Mouse (Mus musculus): ENCODE measurements around the gene Spata21. TPM values are rescaled to one million over a fixed set of nuclear protein-coding genes. Genes with fewer than 3 reads are reported as not detected.
"Not testable (repeated sequence)": the region's sequence is repeated elsewhere in the genome, so short reads cannot be mapped to it uniquely, and the experiment has no call there.

Gene Spata21
- total RNA-seq, 2 experiments from 2014 or later, result 0.26 to 0.61 TPM

DNA sequence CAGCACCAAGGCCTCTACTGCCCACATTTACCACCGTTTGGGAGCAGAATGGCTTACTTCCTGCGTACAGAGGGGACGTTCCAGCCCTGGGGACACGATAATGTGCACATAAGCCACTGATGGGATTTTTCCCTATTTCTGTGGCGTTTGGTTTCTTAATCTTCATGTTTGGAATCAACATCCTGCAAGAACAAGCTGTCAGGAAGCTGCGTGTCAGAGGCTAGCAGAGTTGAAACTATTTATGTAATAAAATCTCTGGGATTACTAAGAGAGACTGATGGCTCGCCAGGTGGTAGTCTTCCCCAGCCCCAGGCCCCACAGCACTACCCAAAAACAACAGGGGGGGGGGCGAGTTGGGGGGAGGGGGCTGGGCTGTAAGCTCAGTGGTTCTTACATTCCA, 45.1 kb downstream of the Spata21 start:
- no peak for TF ChIP-seq CTCF (IDR thresholded peaks at IDR 0.05)
- no peak for DNase-seq (ENCODE audit: extremely low spot score in 1 of 2, low spot score in 2 of 2)
- no peak overlapping the region for H3K4me3 ChIP-seq
- no peak overlapping the region for H3K27ac ChIP-seq
- intact Hi-C loops (cut with DNase I), result no loop called here

DNA sequence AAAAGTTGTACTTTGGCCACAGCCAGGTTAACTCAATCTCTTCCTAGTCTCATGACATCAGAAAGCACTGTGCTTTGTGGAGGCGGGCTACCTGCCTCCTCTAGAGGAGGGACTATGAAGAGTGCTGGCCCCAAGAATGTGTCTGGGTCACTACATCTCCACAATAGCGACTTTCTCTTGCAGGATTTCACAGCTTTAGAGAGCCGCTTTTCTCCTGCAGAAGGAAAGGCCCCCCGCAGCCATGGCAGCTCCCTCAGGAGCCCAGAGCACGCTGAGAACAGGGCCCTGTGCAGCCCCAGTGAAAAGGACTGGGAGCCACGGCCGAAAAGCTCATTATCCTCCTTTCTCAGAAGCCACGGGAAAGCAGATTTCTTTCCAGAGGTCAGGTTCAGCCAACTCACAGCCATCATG, 45.9 kb downstream of the Spata21 start:
- no peak for TF ChIP-seq CTCF (IDR thresholded peaks at IDR 0.05)
- no peak for DNase-seq (ENCODE audit: extremely low spot score in 1 of 2, low spot score in 2 of 2)

DNA sequence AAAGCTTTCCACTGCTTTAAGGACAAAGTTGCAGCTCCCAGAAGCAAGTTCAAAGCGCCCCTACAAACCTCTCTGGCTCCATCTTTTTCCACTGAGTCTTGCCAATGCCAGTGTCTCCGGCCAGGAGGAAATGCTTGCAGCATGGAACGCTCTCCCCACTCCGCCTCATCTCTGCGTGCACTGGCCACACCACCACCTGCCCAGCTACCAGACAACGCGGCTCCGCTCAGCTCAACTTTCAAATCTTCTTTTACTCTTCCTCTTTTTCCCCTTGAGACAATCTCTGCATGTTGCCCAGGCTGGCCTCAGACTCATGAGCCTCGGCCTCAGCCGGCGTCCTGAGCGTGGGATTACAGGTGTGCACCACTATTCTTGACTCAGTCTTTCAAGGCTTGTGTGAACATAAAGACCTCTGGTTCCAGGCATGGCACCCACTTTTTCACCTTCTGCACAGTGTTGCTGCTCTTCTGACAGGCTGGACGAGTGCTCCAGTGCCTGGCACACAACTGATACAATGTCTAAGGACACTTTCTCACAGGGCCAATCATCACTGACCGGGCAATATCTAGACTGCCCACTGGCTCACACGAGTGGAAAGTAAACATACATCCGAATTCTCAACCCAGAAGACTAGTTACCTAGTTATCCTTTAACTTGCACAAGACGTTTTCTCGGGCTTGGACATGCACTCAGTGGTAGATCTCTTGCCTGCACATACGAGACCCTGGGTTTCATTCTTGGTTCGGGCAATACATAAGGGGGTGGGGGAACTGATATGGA, 46.8 kb downstream of the Spata21 start:
- H3K4me3 ChIP-seq, result no peak overlapping the region
- no peak for TF ChIP-seq CTCF (IDR thresholded peaks at IDR 0.05)
- intact Hi-C loops (cut with DNase I), result no loop called here
- DNase-seq (ENCODE audit: extremely low spot score in 1 of 2, low spot score in 2 of 2), result no peak
- peak overlapping the region; percentile 7 for H3K27ac ChIP-seq

More for the DNA sequence above, 45.9 kb downstream of the Spata21 start:
- Histone ChIP-seq H3K4me3 (no peak overlapping the region), H3K27ac (peak overlapping the region; percentile 7; the same call in 1 of the 2 replicates)
- intact Hi-C loops (cut with DNase I), result no loop called here

DNA sequence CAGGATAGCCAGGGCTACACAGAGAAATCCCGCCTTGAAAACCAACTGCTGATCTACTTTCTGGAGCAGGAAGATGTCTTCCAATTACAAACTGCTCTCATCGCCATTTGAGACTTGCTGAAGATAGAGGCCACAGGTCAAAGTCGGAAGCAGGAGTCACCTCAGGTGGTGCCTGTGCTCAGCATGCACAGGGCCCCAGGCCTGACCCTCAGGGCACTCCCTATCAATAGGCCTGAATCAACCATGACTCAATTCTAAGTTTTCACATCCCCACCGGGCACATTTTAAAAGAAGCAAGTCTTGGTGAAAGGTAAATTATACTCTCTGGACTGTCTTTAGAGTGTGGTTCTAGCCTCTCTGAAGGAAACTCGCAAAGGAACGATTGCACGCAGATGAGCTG, 48.0 kb downstream of the Spata21 start:
- DNase-seq (ENCODE audit: extremely low spot score in 1 of 2, low spot score in 2 of 2), result no peak
- intact Hi-C loops (cut with DNase I), result no loop called here
- TF ChIP-seq CTCF (IDR thresholded peaks at IDR 0.05), result no peak
- Histone ChIP-seq H3K27ac (no peak overlapping the region), H3K4me3 (no peak overlapping the region)

DNA sequence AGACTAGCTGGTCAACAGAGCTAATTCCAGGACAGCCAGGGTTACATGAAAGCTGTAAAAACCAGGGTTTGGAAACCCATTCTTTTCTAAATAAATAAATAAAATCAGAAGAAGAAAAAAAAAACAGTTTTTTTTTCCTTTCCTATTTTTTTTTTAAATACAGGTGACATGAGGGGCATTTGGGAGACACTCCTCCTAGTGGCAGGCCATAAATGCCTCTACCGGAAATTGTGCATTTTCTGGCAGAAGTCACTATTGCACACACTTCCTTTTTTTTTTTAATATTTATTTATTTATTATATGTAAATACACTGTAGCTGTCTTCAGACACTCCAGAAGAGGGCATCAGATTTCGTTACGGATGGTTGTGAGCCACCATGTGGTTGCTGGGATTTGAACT, 49.6 kb downstream of the Spata21 start:
- intact Hi-C loops (cut with DNase I); DNase-seq (ENCODE audit: extremely low spot score in 1 of 2, low spot score in 2 of 2); H3K4me3 ChIP-seq; H3K27ac ChIP-seq: not testable (repeated sequence)
- TF ChIP-seq CTCF (IDR thresholded peaks at IDR 0.05), result peak; percentile 22

DNA sequence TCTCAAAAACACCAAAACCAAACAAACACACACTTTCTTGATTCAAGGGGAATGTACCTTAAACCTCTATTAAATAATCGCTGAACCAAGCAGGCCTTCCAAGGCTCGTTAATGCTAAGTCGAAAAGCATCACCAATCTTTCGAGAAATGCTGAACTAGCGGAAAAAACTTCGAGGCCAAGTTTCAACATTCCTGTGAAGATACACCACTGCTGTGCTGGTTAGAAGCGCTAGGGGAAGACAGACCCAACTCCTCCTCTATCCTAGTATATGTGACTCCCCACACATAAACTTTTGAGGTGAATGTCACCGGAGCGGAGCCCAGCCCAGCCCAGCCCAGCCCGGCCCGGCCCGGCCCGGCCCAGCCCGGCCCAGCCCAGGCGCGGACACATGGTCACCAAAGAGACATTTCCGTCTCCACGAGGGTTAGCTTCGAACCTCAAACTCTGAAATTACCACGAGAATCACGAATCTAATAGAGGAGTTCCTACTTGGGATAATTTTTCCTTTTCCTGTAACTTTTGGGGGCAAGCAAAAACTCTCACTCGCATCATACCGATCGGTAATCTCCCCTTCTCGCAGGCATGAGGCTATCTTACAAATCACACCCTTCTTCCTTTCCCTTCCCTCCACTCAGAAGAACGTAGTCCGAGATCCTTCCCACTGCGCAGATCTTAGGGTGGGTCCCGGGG, 50.4 kb downstream of the Spata21 start:
- intact Hi-C loops (cut with DNase I), result no loop called here
- peak overlapping the region; percentile 95 for H3K4me3 ChIP-seq
- H3K27ac ChIP-seq, result peak overlapping the region; percentile 96
- DNase-seq (ENCODE audit: extremely low spot score in 1 of 2, low spot score in 2 of 2), result no peak
- TF ChIP-seq CTCF (IDR thresholded peaks at IDR 0.05), result no peak

DNA sequence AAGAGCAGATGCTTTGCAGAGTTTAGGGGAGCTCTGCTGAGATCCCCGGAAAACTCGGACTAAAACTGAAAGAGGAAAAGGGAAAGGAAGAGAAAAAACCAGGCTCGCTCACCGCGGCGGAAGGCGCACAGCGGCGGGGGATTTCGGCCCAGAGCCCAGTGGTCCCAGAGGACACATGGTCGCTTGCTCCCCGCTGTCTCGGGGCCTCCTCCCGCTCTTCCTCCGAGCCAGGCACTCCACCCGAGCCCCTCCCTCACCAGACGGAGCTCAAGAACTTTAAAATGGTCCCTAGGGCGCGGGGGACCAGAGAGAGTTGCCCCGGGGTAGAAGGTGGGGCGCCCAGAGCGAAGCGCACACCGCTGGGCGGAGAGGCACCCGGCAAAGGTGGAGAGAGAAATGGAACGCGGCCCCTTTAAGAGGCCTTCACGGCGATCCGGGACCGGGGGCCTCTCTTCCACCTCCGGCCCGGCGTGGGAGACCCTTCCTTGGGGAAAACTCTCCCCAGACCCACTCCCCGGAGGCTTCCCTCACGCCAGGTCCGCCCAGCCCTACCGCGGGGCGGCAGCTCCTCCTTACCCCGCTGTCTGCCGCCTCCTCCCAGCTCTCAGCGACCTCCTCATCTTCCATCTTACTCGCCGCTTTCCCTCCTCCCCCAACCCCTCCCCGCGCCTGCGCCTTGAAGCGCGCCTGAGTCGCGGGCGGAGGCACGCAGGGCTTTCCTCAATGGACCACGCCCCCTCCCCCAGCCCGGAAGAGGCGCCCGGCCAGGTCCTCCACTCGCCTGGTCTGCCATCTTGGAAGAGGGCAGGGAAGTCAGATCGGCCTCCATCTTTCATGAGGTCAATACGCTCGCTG, 51.2 kb downstream of the Spata21 start, which contains the start of gene Szrd1:
TSS of gene Szrd1 (minus strand) at position 660 of the 855 bp plus-strand sequence.
- H3K4me3 ChIP-seq, result peak within 1 kb of the TSS; percentile 95
- peak within 1 kb of the TSS; percentile 96 for H3K27ac ChIP-seq
- peak; percentile 99 for DNase-seq (ENCODE audit: extremely low spot score in 1 of 2, low spot score in 2 of 2)
- intact Hi-C loops (cut with DNase I), result no loop called here
- TF ChIP-seq CTCF (IDR thresholded peaks at IDR 0.05), result no peak

DNA sequence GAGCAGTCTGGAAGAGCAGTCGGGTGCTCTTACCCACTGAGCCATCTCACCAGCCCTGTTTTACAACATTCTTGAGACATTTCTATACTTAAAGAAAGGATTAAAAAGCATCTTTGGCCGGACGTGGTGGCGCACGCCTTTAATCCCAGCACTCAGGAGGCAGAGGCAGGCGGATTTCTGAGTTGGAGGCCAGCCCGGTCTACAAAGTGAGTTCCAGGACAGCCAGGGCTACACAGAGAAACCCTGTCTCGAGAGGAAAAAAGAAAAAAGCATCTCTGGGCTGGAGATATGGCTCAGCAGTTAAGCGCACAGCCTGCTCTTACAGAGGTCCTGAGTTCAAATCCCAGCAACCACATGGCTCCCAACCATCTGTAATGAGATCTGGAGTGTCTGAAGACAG, 52.2 kb downstream of the Spata21 start:
- DNase-seq (ENCODE audit: extremely low spot score in 1 of 2, low spot score in 2 of 2); H3K4me3 ChIP-seq; H3K27ac ChIP-seq: not testable (repeated sequence)
- intact Hi-C loops (cut with DNase I), result loop anchor here (5.0 to 10.0 kb wide), 2 partner anchors 127 to 404 kb away; no protein-coding TSS in a partner anchor

DNA sequence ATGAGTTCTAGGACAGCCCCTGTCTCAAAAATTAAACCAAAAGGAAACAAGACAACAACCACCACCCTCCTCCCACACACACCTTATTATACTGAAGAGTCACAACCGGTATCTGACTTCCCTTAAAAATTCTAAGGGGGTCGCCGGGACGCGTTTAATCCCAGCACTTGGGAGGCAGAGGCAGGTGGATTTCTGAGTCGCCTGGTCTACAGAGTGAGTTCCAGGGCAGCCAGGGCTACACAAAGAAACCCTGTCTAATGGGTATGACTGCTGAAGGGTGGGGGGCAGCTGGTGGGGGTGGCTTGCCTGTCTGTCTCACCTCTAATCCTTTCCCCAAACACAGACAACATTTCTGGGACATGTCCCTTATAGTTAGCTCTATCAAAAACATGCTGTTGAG, 52.8 kb downstream of the Spata21 start:
- no peak overlapping the region for H3K27ac ChIP-seq
- DNase-seq (ENCODE audit: extremely low spot score in 1 of 2, low spot score in 2 of 2), result no peak
- intact Hi-C loops (cut with DNase I), result loop anchor here (5.0 to 10.0 kb wide), 2 partner anchors 126 to 404 kb away; no protein-coding TSS in a partner anchor
- TF ChIP-seq CTCF (IDR thresholded peaks at IDR 0.05), result no peak
- no peak overlapping the region for H3K4me3 ChIP-seq

DNA sequence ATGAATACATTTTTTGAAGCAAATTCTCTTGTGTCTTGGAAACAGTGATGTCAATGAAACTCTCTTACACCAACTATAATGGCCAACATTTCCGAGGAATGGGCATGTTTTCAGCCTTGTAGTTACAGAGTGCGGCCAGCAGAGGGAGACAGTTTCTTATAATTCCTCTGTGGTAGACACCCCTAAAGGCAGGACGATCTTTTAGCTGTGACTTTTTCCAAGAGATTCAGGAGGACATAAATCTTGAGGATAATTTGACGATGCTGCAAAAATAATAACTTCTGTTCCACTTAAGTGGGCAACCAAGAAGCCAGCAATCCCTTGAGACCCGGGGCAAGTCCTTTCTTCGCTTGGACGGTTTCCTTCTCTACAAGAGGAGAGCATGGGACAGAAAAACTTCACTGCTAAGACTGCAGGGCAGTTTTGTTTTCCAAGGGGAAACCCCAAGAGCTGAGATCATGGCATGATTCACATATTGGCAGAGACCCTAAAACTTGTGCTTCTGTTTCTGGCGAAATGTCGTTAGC, 54.2 kb downstream of the Spata21 start:
- no peak overlapping the region for H3K4me3 ChIP-seq
- intact Hi-C loops (cut with DNase I), result loop anchor here (1.0 to 10.0 kb wide), 3 partner anchors 125 to 402 kb away; no protein-coding TSS in a partner anchor
- peak; percentile 75 to 82 for DNase-seq (ENCODE audit: extremely low spot score in 1 of 2, low spot score in 2 of 2)
- H3K27ac ChIP-seq, result no peak overlapping the region
- TF ChIP-seq CTCF (IDR thresholded peaks at IDR 0.05), result peak; percentile 97

DNA sequence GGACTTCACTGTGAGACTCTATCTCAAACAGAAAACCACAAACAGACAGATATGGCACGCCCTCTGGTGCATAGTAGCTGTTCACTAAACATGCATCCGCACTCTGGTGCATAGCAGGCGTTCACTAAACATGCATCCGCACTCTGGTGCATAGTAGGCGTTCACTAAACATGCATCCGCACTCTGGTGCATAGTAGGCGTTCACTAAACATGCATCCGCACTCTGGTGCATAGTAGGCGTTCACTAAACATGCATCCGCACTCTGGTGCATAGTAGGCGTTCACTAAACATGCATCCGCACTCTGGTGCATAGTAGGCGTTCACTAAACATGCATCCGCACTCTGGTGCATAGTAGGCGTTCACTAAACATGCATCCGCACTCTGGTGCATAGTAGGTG, 57.0 kb downstream of the Spata21 start:
- DNase-seq (ENCODE audit: extremely low spot score in 1 of 2, low spot score in 2 of 2); H3K27ac ChIP-seq: not testable (repeated sequence)
- intact Hi-C loops (cut with DNase I), result loop anchor here (5.0 to 10.0 kb wide), 2 partner anchors 57 to 400 kb away; no protein-coding TSS in a partner anchor

More for the DNA sequence above, 57.0 kb downstream of the Spata21 start:
- not testable (repeated sequence) for H3K4me3 ChIP-seq
